Mouse (Mus musculus): Measurements from ENCODE around the gene Aak1. TPM values are rescaled to one million over a fixed set of nuclear protein-coding genes. Genes with fewer than 3 reads are reported as not detected.

The Aak1 gene
- polyA plus RNA-seq, 1 experiment from 2014 or later = 3.2 TPM

- H3K4me3 ChIP-seq (replicated peaks) = no peak overlapping the region
- H3K4me2 ChIP-seq = no peak overlapping the region
- no peak overlapping the region for H3K27ac ChIP-seq (replicated peaks)
- no peaks in the 10 kb centered on the region for H3K4me1 ChIP-seq (replicated peaks)
- no peaks in the 10 kb centered on the region for H3K27me3 ChIP-seq
- no peak for ATAC-seq (ENCODE audit: insufficient read depth)
- no peak overlapping the region for H3K9ac ChIP-seq
- H3K9me3 ChIP-seq (replicated peaks) = no peaks in the 10 kb centered on the region
- H3K36me3 ChIP-seq (replicated peaks) = peaks cover 43% of the 10 kb centered on the region
These were observed 106.9 kb downstream of the Aak1 start for GRCm38 (mm10) chr6:86956206-86956605.

DNA sequence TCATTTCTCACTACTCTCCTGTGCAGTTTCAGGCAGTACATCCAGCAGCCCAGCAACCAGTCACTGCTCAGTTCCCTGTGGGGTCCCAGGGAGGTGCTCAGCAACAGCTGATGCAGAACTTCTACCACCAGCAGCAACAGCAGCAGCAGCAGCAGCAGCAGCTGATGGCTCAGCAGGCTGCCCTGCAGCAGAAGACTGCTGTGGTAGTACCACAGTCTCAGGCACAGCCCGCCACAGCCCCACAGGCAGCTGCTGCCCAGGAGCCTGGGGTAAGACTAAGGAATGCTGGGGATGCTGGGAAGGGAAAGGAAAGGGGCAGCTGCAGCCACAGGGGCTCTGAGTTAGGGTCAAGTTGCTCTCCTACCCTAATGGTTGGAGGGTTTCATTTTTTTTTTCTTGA, 109.7 kb downstream of the Aak1 start:
- Histone ChIP-seq H3K4me1 (replicated peaks) (no peaks in the 10 kb centered on the region), H3K4me2 (no peak overlapping the region), H3K36me3 (replicated peaks) (peaks cover 45% of the 10 kb centered on the region), H3K4me3 (replicated peaks) (no peak overlapping the region), H3K9me3 (replicated peaks) (no peaks in the 10 kb centered on the region), H3K27me3 (no peaks in the 10 kb centered on the region), H3K9ac (no peak overlapping the region), H3K27ac (replicated peaks) (no peak overlapping the region)
- WGBS (ENCODE audit: insufficient replicate concordance) = 83% methylated on average over 1 of the region's 1 CpGs
- no peak for ATAC-seq (ENCODE audit: insufficient read depth)

- H3K4me2 ChIP-seq = no peak overlapping the region
- no peak overlapping the region for H3K27ac ChIP-seq (replicated peaks)
- H3K4me1 ChIP-seq (replicated peaks) = no peaks in the 10 kb centered on the region
- no peaks in the 10 kb centered on the region for H3K9me3 ChIP-seq (replicated peaks)
- H3K36me3 ChIP-seq (replicated peaks) = peaks cover 56% of the 10 kb centered on the region
- 70% methylated on average over 7 of the region's 7 CpGs for WGBS (ENCODE audit: insufficient replicate concordance)
- H3K27me3 ChIP-seq = no peaks in the 10 kb centered on the region
- H3K9ac ChIP-seq = no peak overlapping the region
- H3K4me3 ChIP-seq (replicated peaks) = no peak overlapping the region
- ATAC-seq (ENCODE audit: insufficient read depth) = no peak
These were observed 114.8 kb downstream of the Aak1 start for GRCm38 (mm10) chr6:86963987-86964685.

DNA sequence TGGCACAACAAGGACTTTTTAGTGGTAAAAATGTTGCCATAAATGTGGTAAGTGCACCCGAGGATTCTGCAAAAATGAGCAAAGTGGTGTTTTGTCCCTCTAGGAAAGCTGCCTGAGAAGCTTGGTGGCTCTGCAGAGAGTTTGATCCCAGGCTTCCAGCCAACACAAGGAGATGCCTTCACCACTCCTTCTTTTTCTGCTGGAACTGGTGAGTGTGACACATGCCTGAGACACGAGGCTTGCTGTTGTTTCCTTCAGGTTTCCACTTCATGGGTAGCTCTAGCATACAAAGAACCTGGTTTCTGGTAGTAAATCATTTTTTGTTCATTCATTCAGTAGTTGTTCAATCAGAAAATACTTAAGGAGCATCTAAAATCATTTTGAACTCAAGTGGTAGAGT, 117.8 kb downstream of the Aak1 start:
- H3K27ac ChIP-seq (replicated peaks) = no peak overlapping the region
- WGBS (ENCODE audit: insufficient replicate concordance) = 65% methylated on average over 2 of the region's 2 CpGs
- no peaks in the 10 kb centered on the region for H3K9me3 ChIP-seq (replicated peaks)
- H3K9ac ChIP-seq = no peak overlapping the region
- H3K4me2 ChIP-seq = no peak overlapping the region
- no peaks in the 10 kb centered on the region for H3K4me1 ChIP-seq (replicated peaks)
- no peak for ATAC-seq (ENCODE audit: insufficient read depth)
- no peak overlapping the region for H3K4me3 ChIP-seq (replicated peaks)
- H3K36me3 ChIP-seq (replicated peaks) = peaks cover 61% of the 10 kb centered on the region
- H3K27me3 ChIP-seq = no peaks in the 10 kb centered on the region

DNA sequence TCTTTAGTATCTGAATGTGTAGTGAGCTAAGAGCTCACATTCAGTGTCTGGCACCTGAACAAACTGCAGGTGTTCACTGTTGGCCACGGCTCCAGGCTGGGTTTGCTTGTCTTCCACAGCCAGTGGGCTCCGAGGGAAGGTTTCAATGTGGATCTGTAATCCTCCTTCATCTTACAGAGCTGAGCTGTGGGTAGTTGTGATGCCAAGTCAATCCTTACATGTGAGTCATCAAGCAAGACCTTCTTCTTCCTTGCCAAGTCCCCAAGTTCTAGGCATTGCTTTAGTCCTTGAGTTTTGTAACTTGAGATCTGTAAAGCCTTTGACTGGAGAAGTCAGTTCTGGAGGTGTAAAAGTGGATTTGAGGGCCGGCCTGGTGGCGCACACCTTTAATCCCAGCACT, 124.6 kb downstream of the Aak1 start:
- Histone ChIP-seq H3K4me2 (no peak overlapping the region), H3K9me3 (replicated peaks) (no peaks in the 10 kb centered on the region), H3K36me3 (replicated peaks) (peaks cover 28% of the 10 kb centered on the region), H3K4me3 (replicated peaks) (no peak overlapping the region), H3K27ac (replicated peaks) (no peak overlapping the region), H3K9ac (no peak overlapping the region), H3K4me1 (replicated peaks) (no peaks in the 10 kb centered on the region), H3K27me3 (no peaks in the 10 kb centered on the region)
- ATAC-seq (ENCODE audit: insufficient read depth) = no peak
- 77% methylated on average over 4 of the region's 4 CpGs for WGBS (ENCODE audit: insufficient replicate concordance)

DNA sequence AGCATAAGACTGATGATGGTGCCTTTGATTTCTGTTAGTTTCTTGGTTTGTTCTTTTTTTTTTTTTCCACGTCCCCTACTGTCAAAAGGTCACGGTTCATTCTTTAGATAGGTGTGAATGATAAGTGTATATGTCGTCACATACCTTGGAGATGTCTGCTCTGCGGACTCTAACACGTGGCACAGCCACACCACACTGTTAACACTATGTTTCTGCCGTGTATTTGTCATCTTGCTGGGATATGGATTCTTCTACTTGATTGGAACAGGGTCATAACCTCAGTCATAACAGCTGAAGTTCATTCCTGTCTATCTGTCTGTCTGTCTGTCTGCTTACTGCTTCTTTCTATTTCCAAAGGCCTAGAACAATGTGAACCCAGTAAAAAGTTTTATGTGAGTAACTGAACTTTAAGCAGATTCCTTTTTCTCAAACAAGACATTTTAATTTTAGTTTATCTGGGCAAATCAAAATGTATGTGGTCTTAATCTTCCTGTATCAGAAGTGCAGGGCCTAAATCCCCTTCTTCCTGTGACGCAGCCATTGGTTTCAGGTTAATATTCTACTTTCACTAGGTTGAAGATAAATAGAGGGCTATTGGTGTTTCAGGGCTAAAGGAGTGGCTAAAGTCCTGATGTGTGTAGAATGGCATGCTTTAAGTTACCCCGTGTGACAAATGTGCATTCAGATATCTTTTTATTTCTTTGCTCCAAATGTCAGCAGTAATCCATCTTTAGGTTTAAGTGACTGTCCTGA, 129.0 kb downstream of the Aak1 start:
- no peak overlapping the region for H3K4me3 ChIP-seq (replicated peaks)
- no peaks in the 10 kb centered on the region for H3K4me1 ChIP-seq (replicated peaks)
- ATAC-seq (ENCODE audit: insufficient read depth) = no peak
- H3K9ac ChIP-seq = no peak overlapping the region
- no peaks in the 10 kb centered on the region for H3K27me3 ChIP-seq
- peaks cover 5% of the 10 kb centered on the region; the same call in 1 of the 2 replicates for H3K36me3 ChIP-seq (replicated peaks)
- H3K9me3 ChIP-seq (replicated peaks) = no peaks in the 10 kb centered on the region
- H3K27ac ChIP-seq (replicated peaks) = no peak overlapping the region
- WGBS (ENCODE audit: insufficient replicate concordance) = 60% methylated on average over 8 of the region's 8 CpGs
- H3K4me2 ChIP-seq = no peak overlapping the region

- Histone ChIP-seq H3K4me2 (no peak overlapping the region), H3K9me3 (replicated peaks) (no peaks in the 10 kb centered on the region), H3K36me3 (replicated peaks) (no peaks in the 10 kb centered on the region), H3K4me3 (replicated peaks) (no peak overlapping the region), H3K9ac (no peak overlapping the region), H3K4me1 (replicated peaks) (no peaks in the 10 kb centered on the region), H3K27me3 (no peaks in the 10 kb centered on the region), H3K27ac (replicated peaks) (no peak overlapping the region)
- no peak for ATAC-seq (ENCODE audit: insufficient read depth)
- WGBS (ENCODE audit: insufficient replicate concordance) = 65% methylated on average over 6 of the region's 6 CpGs
These were observed 129.6 kb downstream of the Aak1 start for GRCm38 (mm10) chr6:86978909-86979265.

- Histone ChIP-seq H3K4me2 (no peak overlapping the region), H3K4me1 (replicated peaks) (no peaks in the 10 kb centered on the region), H3K9me3 (replicated peaks) (no peaks in the 10 kb centered on the region), H3K9ac (no peak overlapping the region), H3K4me3 (replicated peaks) (no peak overlapping the region), H3K27ac (replicated peaks) (no peak overlapping the region), H3K36me3 (replicated peaks) (no peaks in the 10 kb centered on the region), H3K27me3 (no peaks in the 10 kb centered on the region)
- WGBS (ENCODE audit: insufficient replicate concordance) = 54% methylated on average over 2 of the region's 2 CpGs
- no peak for ATAC-seq (ENCODE audit: insufficient read depth)
These were observed 131.9 kb downstream of the Aak1 start for GRCm38 (mm10) chr6:86981206-86981605.

DNA sequence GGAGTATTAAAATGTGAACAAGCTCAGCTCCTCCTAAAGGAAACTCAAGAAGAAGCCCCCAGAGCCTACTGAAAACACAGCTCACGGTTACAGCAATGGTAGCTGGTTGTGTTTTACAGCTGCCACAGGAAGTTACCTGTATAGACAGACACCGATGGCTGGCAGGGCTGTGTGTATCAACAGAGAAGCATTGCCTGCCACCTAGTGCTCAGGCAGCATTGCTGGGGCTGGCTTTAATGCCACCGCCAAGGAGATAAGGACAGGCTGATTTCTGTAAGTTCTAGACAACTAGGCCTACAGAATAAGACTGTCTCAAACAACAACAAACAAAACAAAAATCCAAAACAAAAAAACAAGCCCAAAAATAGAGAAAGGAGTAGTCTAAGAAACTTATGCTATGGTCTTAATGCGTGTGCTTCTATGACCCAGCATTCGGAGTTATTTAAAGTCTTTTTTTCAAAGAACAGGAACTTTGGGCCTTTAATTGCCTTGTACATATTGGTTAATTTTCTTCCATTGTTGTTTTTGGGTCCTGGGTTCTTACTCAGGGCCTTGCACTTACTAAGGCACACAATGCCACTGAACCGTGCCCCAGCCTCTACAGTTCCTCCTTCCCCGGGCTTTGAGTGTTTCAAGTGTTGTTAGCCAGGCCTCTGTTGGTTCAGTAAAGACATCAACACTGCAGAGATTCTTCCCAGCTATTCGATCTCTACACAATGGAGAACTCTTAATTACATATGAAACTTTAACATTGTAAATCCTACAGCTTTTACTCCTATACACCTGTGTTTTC, 136.2 kb downstream of the Aak1 start:
- no peak for ATAC-seq (ENCODE audit: insufficient read depth)
- Histone ChIP-seq H3K36me3 (replicated peaks) (no peaks in the 10 kb centered on the region), H3K9me3 (replicated peaks) (no peaks in the 10 kb centered on the region), H3K27me3 (no peaks in the 10 kb centered on the region), H3K4me3 (replicated peaks) (no peak overlapping the region), H3K27ac (replicated peaks) (no peak overlapping the region), H3K4me1 (replicated peaks) (no peaks in the 10 kb centered on the region), H3K4me2 (no peak overlapping the region), H3K9ac (no peak overlapping the region)
- WGBS (ENCODE audit: insufficient replicate concordance) = 69% methylated on average over 8 of the region's 8 CpGs

DNA sequence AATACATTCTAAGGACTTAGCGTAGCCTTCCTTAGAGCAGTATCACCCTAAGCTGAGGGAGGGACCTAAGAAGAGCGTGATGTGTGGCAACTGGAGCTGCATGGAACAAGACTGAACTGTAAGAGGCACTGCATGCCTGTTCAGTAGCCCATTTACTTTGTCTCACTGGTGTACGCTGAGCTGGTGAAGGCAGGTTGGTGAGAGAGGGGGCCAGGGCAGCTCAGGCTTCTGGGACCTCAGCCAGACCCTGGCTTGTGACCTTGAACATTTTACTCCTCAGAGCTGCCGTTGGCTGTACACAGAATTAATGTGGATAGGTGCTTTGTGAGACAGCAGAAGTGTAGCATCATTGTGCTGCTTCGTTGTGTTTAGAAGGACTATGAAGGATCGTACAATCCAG, 140.3 kb downstream of the Aak1 start:
- Histone ChIP-seq H3K27ac (replicated peaks) (no peak overlapping the region), H3K36me3 (replicated peaks) (peaks cover 6% of the 10 kb centered on the region; the same call in 1 of the 2 replicates), H3K4me3 (replicated peaks) (no peak overlapping the region), H3K4me2 (no peak overlapping the region), H3K9ac (no peak overlapping the region), H3K9me3 (replicated peaks) (no peaks in the 10 kb centered on the region), H3K27me3 (no peaks in the 10 kb centered on the region), H3K4me1 (replicated peaks) (no peaks in the 10 kb centered on the region)
- 78% methylated on average over 6 of the region's 6 CpGs for WGBS (ENCODE audit: insufficient replicate concordance)
- no peak for ATAC-seq (ENCODE audit: insufficient read depth)

DNA sequence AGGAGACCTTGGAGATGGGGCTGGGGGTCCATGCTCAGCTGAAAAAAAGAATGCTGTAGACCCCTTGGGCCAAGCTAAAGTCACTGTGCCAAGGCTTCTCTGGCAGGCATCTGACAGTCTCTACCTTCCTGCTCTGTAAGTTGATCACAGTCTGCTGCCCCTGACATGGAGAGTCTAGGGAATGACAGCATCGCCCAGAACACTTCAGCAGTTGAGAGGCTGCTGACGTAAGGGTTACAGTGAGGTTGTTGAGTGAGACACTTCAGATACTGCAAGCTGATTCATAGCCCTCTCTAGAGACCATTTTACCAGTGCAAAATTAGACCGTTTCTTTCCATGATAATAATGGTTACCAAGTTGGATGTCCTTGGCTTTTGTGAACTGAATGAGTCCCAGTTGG, 141.7 kb downstream of the Aak1 start:
- H3K4me3 ChIP-seq (replicated peaks) = no peak overlapping the region
- 77% methylated on average over 3 of the region's 3 CpGs for WGBS (ENCODE audit: insufficient replicate concordance)
- ATAC-seq (ENCODE audit: insufficient read depth) = no peak

More for the DNA sequence above, 141.7 kb downstream of the Aak1 start:
- H3K27ac ChIP-seq (replicated peaks) = no peak overlapping the region
- no peaks in the 10 kb centered on the region for H3K27me3 ChIP-seq
- no peaks in the 10 kb centered on the region for H3K4me1 ChIP-seq (replicated peaks)
- no peaks in the 10 kb centered on the region for H3K9me3 ChIP-seq (replicated peaks)
- H3K9ac ChIP-seq = no peak overlapping the region
- H3K4me2 ChIP-seq = no peak overlapping the region
- peaks cover 14% of the 10 kb centered on the region for H3K36me3 ChIP-seq (replicated peaks)

Measured in liver, embryonic 15.5 days (tissue).